Mouse (Mus musculus): ENCODE measurements at regions not wholly inside any gene's neighbourhood (a gene's known extent, or its start where the extent isn't known, plus 50 kb on each side); places are given as distances from the start of the nearest gene placed in this dataset.

DNA sequence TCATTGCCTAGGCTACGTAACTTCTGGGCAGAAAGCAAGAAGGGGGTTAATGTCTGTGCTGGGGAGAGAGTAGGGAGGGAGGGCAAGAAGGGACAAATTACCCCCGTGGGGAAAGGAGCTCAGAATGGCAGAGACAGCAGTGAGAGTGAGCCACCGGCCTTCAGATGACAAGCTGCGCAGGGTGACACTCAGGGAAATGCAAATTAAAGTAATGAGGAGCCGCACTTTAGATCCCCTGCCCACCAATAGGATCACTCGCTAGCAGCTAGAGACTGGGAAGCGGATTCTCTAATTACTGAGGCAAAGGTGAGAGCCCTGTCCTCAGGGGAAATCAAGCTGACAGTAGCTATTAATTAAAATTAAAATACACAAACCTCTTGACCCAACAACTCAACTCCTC, 202.5 kb downstream of the Arhgef10l start:
- intact Hi-C loops (cut with DNase I): no loop called here
- H3K4me3 ChIP-seq: no peak overlapping the region
- DNase-seq (ENCODE audit: extremely low spot score in 1 of 2, low spot score in 2 of 2): no peak
- no peak for TF ChIP-seq CTCF (IDR thresholded peaks at IDR 0.05)
- H3K27ac ChIP-seq: no peak overlapping the region

DNA sequence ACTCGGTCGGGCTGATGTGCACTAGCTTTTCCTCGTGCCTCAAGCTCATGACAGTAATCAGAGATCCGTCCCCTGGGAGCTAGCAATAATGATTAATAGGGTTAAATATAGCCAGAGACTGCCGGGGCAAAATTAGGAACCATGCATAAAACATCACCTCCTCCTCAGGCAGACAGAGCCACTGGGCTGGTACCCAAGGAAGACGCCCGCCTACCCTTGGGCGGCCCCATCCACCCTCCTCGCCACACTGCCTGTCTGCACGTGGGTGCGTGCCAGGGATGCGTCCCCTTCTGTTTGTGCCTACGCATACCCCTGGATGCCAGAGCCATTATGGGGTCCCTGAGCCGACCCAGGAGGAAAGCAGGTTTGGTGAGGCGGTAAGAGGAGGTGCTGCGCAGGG, 204.5 kb downstream of the Arhgef10l start:
- intact Hi-C loops (cut with DNase I): loop anchor here (1.0 kb wide), 1 partner anchor 90 kb away; no protein-coding TSS in a partner anchor
- peak; percentile 75 to 77 for DNase-seq (ENCODE audit: extremely low spot score in 1 of 2, low spot score in 2 of 2)
- Histone ChIP-seq H3K4me3 (no peak overlapping the region), H3K27ac (peak overlapping the region; percentile 77)
- TF ChIP-seq CTCF (IDR thresholded peaks at IDR 0.05): no peak

DNA sequence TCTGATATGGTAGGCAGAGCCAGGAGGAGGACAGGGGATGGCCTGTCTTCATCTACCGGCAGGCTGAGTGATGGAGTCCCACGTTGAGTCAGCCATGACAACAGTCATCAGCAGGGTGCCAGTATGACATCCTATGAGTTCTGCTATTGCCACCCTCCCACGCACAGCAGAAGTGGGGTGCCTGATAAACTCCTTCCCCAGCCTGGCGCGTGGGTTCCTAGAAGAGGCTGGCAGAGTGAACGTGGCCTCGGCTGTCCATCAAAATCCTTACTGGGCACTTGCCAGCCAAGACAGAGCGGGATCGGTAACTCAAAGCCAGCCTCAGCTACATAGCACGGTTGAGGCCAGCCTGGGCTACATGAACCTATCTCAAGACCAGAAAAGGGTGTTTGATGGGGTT, 202.5 kb upstream of the Igsf21 start:
- Histone ChIP-seq H3K4me3 (no peak overlapping the region), H3K27ac (no peak overlapping the region; the same call in 1 of the 2 replicates)
- peak; percentile 58 to 67 for DNase-seq (ENCODE audit: extremely low spot score in 1 of 2, low spot score in 2 of 2)
- intact Hi-C loops (cut with DNase I): no loop called here
- TF ChIP-seq CTCF (IDR thresholded peaks at IDR 0.05): no peak

GRCm38 (mm10) chr4:140446455-140446854, 199.9 kb upstream of the Igsf21 start:
- Histone ChIP-seq H3K27ac (peak overlapping the region; percentile 53), H3K4me3 (no peak overlapping the region)
- no peak for TF ChIP-seq CTCF (IDR thresholded peaks at IDR 0.05)
- DNase-seq (ENCODE audit: extremely low spot score in 1 of 2, low spot score in 2 of 2): no peak
- intact Hi-C loops (cut with DNase I): no loop called here

- no peak for DNase-seq (ENCODE audit: extremely low spot score in 1 of 2, low spot score in 2 of 2)
- no peak for TF ChIP-seq CTCF (IDR thresholded peaks at IDR 0.05)
- no peak overlapping the region for H3K4me3 ChIP-seq
- intact Hi-C loops (cut with DNase I): no loop called here
- H3K27ac ChIP-seq: peak overlapping the region; percentile 53
These were observed 199.3 kb upstream of the Igsf21 start for GRCm38 (mm10) chr4:140445931-140446330.

GRCm38 (mm10) chr4:140443221-140443620, 196.6 kb upstream of the Igsf21 start:
- Histone ChIP-seq H3K4me3 (no peak overlapping the region), H3K27ac (no peak overlapping the region)
- intact Hi-C loops (cut with DNase I): loop anchor here (2.0 kb wide), 1 partner anchor 18 kb away; no protein-coding TSS in a partner anchor
- no peak for TF ChIP-seq CTCF (IDR thresholded peaks at IDR 0.05)
- no peak for DNase-seq (ENCODE audit: extremely low spot score in 1 of 2, low spot score in 2 of 2)

DNA sequence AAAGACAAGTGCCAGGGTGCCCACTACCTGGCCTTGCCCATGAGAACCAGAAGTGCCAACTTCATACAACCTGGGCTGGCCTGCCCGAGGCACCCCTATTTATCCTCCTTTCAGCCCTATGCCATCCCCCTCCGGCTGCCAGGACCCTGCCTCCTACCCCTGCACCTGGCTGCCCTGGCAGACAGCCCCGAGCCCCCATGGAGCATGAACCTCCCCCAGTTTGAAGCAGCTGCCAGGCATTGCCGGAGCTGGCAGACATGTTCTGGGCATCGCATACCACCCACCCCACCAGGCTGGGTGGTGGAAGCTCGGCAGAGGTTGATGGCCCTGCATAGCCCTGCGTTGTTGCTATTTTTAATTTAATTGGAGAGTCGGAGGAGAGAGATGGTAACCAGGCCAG, 195.2 kb upstream of the Igsf21 start:
- intact Hi-C loops (cut with DNase I): loop anchor here (2.0 kb wide), 1 partner anchor 17 kb away; no protein-coding TSS in a partner anchor
- no peak for DNase-seq (ENCODE audit: extremely low spot score in 1 of 2, low spot score in 2 of 2)
- no peak for TF ChIP-seq CTCF (IDR thresholded peaks at IDR 0.05)
- Histone ChIP-seq H3K27ac (no peak overlapping the region), H3K4me3 (no peak overlapping the region)

- Histone ChIP-seq H3K27ac (no peak overlapping the region), H3K4me3 (no peak overlapping the region)
- DNase-seq (ENCODE audit: extremely low spot score in 1 of 2, low spot score in 2 of 2): no peak
- no peak for TF ChIP-seq CTCF (IDR thresholded peaks at IDR 0.05)
- intact Hi-C loops (cut with DNase I): no loop called here
These were observed 193.3 kb upstream of the Igsf21 start for GRCm38 (mm10) chr4:140439856-140440255.

DNA sequence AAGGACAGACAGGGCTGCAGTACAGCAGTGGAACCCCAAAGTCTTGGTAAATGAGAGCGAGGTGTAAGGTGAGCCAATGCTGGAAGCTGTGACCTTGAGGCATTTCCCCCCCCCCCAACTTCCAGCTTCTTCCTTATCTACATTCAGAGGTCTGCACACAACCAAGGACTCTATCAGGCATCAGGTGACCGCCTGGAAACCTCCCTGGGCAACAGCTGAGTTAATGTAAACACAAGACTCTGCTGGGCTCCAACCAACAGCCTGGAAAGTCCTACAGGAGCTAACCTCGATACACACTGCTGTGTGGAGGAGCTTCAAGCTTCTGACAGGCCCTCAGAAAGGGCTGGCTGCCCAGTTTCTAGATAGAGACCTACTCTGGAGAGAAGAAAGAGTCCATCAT, 189.4 kb upstream of the Igsf21 start:
- Histone ChIP-seq H3K27ac (no peak overlapping the region), H3K4me3 (no peak overlapping the region)
- TF ChIP-seq CTCF (IDR thresholded peaks at IDR 0.05): no peak
- intact Hi-C loops (cut with DNase I): no loop called here
- no peak for DNase-seq (ENCODE audit: extremely low spot score in 1 of 2, low spot score in 2 of 2)

GRCm38 (mm10) chr4:140433744-140434542, 187.4 kb upstream of the Igsf21 start:
- no peak for DNase-seq (ENCODE audit: extremely low spot score in 1 of 2, low spot score in 2 of 2)
- TF ChIP-seq CTCF (IDR thresholded peaks at IDR 0.05): no peak
- Histone ChIP-seq H3K27ac (no peak overlapping the region), H3K4me3 (no peak overlapping the region)
- intact Hi-C loops (cut with DNase I): no loop called here

DNA sequence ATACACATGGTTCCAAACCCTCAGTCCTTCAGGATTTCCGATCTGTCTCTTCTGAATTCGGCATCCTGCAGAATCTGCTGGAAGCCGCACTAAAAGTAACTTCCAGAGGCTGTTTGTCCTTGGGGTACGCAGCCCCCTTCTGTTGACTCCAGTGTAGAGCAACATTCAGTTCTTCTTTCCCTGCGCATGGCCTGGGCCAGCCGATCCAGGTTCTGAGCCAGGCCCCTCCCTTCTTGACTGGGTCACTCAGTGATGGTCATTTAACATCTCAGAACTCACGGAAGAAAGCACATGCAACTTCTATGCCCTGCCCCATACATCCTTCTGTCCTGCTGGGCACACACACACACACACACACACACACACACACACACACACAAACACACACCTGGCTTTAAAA, 185.5 kb upstream of the Igsf21 start:
- DNase-seq (ENCODE audit: extremely low spot score in 1 of 2, low spot score in 2 of 2): no peak
- Histone ChIP-seq H3K4me3 (no peak overlapping the region), H3K27ac (no peak overlapping the region)
- TF ChIP-seq CTCF (IDR thresholded peaks at IDR 0.05): no peak
- intact Hi-C loops (cut with DNase I): no loop called here

DNA sequence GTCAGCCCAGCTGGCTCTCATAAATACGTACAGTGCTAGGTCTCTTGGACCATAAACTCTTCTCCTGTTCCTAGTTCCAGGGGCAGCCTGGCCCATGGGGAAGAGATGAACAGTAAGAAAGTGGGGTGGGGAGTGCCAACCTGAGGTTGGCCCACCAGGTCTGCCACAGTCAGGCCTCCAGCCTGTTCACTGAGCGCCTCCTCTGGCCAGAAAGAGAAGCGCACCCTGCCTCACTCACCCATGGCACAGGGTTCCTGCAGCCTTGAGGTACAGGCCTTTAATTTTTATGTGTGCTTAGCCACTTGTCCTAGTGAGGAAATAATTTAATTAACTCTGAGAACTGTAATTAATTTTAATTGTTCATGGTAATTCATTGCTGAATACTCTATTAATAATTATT, 180.5 kb upstream of the Igsf21 start:
- no peak for DNase-seq (ENCODE audit: extremely low spot score in 1 of 2, low spot score in 2 of 2)
- peak; percentile 13 for TF ChIP-seq CTCF (IDR thresholded peaks at IDR 0.05)
- H3K27ac ChIP-seq: no peak overlapping the region
- no peak overlapping the region for H3K4me3 ChIP-seq
- intact Hi-C loops (cut with DNase I): no loop called here

DNA sequence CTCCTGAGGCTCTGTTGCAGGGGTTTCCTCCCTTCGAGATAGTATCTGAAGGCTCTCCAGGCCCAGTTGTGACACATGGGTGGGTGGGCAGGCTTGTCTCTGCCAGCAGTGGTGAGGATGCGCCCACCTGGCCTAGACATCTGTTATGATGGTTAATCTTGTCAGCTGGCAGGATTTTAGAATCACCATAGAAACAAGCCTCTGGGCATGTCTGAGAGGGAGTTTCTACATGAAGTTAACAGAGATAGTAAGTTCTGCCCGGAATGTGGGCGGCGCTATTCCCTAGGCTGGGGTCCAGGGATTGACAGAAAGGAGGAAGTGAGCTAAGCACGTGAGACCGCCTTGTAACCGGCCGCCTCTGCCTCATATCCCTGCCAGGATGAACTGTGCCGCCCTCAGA, 177.2 kb upstream of the Igsf21 start:
- Histone ChIP-seq H3K4me3 (no peak overlapping the region), H3K27ac (peak overlapping the region; percentile 77)
- no peak for TF ChIP-seq CTCF (IDR thresholded peaks at IDR 0.05)
- DNase-seq (ENCODE audit: extremely low spot score in 1 of 2, low spot score in 2 of 2): peak; percentile 54 to 68
- intact Hi-C loops (cut with DNase I): loop anchor here (2.0 kb wide), 1 partner anchor 19 kb away; no protein-coding TSS in a partner anchor
